Mouse (Mus musculus): ENCODE measurements around the gene P2ry13. TPM values are rescaled to one million over a fixed set of nuclear protein-coding genes. Genes with fewer than 3 reads are reported as not detected.
A peak's percentile ranks its signal among the peaks of the same experiment; 100 is the strongest.

The P2ry13 gene
- 1 to 10 TPM in 1 of 2 experiments, under 1 TPM in 1; 0.60 to 1.1 TPM for total RNA-seq (2021)
- long read RNA-seq, experiment 1 = 0 reads
- long read RNA-seq, experiment 2 = 0 reads

DNA sequence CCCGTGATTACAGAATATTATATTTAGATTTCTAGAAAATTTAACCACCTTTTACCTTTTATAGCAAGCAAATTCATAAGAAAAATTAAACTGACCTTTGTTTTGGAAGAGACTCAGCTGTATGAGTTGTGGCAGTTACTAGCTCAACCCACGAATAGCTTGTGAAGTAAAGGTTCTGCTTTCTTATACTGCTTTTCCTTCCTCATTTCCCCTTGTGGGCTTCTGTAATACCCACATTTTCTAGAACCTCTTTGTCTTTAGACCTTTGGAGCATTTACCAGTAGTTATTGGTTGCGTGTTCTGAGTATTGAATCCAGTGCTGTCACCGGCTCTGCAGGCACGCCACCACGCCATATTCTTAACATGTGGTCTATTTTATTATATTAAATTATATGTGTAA is at the start of gene P2ry13:
TSS of gene P2ry13 (minus strand) at position 156 of the 400 bp plus-strand sequence.
- no peak for DNase-seq

DNA sequence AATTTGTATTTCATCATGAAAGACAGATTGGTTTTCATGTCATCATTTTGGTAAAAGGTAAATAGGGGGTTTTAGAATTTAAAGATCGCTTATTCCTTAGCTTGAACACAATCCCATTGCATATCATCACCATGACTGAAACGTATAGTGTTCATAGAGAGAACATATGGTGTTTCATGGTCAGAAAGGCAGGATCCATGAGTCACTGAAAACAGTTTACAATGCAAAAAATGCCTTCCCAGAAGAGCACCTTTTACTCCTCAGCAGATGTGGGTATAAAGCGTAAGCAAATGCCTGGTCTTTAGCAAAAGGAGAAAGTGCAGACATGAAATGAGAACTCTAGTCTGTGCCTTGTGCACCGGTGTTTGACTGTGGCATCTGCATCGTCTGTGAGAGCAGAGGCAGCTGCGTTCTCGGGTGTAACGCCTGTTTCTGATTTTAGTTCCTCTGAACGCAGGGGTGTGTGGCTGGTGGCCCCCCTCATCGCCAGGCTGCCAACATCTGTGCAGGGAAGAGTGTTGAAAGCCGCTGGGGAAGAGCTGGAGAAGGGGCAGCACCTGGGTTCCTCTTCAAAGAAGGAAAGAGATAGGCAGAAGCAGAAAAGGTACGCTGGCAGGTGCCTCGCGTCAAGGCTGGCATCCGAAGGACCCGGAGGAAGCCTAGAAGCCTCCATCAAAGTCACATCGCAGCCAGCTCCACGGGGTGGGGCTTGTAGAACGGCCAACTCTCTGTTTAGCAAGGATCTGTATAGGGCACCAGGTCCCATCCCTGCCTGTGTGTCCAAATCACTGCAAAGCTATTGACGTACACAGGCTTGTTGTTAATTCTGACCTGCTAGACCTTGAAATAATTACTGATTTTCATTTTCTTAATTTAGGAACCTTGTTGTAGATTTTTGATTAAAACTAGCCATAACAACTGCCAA is 47.3 kb upstream of the P2ry13 start:
- DNase-seq = no peak

DNA sequence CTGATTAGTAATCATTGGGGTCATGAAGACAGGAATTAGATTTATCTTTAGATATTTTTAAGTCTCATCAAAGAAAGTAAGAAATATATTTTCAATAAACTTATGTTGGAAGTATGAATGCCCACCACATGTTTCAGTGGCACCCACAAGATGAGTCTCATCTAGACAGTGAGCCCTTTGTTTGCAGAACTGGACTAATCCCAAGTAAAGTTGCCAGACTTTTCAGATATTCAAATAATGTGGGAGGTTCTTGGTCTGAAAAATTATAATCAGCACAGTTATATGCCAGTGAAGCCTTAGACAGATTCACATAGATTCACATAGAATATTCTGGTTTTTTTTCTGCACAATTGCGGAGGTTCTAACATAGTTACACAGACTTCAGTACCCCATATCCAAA is 39.8 kb upstream of the P2ry13 start:
- no peak for DNase-seq

DNA sequence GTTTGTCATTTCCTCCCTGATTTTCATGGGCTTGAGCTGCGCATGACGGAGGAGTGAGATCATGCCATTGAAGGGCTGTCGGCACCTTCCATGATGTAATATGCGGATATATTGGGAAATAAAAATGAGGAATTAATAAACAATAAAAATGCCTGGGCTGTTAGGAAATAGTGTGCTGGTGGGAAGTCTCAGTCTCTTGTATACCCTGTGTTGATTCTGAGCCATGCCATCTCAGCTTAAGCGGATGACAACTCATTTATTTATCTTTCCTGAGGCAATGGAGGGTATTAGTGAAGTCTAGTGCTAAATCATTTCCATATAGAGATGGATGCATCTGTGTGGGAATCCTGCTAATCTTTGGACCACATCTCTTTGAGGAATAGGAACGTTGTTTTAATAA is 37.3 kb upstream of the P2ry13 start:
- no peak for DNase-seq

DNA sequence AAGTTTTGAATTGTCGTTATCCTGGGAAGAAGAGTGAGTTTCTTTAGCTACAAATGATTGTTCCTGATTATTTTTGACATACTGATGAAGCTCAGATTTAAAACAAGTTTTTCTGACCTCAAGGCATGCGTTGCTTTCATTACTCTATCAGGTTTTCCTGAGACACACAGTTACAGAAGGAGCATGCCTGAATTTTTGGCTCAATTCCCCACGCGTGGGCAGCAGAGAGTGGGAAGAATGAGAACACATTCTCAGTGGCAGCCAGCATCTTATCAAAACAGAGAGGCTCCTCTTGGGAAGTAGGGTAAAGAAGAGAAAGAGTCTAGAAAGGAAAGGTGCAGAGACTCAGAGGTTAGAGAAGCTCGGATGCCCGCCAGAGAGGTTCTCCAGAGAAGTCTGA is 32.7 kb upstream of the P2ry13 start:
- peak; percentile 32 to 54 for DNase-seq

DNA sequence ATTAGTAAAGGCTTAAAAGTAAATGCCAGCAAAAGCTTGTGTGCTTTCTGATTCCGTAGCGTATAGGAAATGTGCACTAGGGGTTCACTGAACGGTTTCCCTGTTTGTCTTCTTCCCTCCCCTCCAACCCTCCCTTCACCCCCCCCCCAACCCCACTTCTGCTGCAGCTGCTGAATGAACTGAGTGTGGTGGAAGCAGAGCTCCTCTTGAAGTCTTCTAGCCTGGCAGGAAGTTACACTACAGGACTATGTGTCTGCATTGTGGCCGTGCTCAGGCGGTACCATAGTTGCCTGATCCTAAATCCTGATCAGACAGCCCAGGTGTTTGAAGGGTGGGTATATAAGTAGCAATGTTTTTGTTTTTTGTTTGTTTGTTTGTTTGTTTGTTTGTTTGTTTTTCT is 24.2 kb upstream of the P2ry13 start:
- DNase-seq = no peak

DNA sequence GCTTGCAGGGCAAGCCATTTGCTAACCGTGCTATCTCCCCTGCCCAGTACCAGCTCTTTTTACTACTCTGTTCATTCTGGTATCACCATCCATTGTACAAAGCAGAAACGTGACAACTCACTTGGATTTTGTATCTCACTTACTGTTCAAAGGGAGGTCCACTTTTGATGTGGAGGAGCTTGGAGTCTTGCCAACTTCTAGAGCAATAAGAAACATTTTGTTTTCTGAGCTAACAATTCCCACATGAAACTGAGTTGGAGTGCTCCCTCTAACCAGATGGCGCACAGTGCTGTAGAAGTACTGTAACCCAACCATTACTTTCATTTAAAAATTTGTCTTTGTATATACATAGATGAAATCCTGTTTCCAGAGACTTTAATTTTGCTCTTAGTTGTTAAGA is 20.2 kb upstream of the P2ry13 start:
- no peak for DNase-seq

DNA sequence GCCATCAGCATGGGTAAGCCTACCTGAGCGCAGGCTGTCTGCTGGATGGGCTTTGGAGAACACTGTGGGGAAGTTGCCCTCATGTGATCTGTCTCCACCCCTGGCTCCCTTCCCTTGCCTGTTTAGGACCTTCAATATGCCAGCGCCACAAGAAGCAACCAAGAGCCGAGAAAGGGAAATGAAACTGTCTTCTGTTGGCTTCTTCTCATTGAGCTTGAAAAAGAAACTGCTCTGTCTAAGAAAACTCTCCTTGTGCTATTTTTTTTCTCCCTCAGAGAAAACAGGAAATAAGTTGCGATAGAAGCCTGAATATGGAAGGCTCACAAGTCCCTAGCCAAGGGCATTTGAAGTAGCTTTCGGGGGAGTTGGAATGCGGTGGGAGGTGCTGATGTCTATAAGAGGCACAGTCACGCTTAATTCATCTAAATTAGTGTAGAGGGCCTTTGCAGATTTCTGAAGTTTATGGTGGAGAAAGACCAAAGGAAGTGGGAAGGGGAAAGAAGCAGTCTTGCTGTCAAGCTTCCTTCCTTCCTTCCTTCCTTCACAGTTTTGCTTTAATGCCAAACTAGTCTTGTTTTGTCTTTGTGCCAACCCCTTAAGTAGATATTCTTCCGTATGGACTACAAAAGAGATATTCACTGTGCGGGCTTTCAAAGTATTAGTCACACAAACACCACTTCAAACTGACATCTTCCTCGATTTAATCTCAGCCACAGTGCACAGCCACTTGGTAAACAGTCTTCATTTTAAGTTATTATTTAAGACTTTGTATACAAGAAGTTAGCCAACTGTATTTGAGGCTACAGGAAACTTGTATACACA is 18.3 kb upstream of the P2ry13 start:
- DNase-seq = peak; percentile 67 to 79

DNA sequence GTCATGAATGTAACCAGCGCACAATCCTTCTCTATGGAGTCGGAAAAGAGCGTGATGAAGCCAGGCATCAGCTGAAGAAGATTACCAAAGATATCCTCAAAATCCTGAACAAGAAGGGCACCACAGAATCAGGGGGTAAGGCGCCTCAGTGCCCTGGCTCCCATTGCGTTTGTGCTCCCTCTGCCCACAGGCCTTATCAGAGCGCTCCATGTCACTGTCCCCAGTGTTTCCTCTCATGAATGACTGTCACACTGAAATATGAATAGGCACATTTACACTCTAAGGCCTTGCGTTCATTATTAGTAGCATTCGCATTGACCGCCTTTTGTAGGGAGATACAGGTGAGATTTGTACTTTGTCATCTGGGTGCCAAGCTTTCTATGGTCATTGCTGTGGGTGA is 17.0 kb upstream of the P2ry13 start:
- DNase-seq = no peak

DNA sequence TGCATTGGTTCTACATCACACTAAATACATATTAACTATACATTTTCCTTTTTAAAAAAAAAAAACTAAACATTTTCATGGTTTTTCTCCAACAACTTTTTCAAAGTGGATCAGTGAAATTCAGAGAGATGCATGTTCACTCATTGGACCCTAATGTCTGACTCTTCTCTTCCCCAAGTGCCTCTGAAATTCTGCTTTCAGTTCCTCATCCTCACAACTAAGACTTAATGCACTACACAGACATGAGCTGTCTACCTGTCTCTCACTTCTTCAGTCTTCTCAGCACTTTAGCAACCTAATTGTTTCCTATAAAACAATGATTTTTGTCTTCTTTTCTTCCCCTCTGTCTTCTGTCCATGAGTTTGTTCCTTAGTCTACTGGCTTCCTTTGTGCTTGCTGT is 14.7 kb upstream of the P2ry13 start:
- DNase-seq = no peak

DNA sequence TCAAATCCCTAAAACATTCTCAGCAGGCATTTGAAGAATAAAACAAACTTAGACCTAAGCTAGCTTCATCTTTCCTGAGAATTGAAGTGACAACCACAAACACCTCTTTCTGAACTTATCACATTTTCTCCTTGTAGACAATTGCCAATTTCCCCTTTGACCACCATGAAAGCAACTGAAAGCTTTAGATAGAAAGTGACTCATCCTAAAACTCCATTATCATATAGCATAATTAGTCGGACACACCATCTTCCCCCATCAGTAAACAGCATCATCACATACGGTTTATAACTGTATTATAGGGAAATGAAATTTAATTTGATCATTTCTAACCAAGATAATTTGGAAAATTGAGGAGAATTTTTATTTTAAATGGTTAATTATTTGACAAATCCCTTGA is 11.6 kb upstream of the P2ry13 start:
- DNase-seq = no peak

DNA sequence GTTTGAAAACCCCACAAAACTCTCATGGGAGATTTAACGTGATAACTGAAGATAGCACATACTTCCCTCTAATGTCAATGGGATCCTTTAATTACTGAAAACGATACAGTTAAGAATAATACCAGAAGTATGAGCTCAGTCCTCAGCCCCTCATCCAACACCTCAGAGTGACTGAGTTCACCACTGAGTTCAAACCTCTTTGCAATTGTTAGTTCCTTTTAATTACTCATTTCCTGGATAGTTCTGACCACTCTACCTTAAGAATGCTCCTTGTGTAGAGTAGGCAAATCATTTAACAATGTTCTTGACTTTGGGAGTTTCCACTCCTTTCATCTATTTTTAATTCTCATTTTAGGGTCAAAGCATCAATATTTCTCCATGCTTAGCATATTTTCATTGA is 8.6 kb upstream of the P2ry13 start:
- DNase-seq = no peak

DNA sequence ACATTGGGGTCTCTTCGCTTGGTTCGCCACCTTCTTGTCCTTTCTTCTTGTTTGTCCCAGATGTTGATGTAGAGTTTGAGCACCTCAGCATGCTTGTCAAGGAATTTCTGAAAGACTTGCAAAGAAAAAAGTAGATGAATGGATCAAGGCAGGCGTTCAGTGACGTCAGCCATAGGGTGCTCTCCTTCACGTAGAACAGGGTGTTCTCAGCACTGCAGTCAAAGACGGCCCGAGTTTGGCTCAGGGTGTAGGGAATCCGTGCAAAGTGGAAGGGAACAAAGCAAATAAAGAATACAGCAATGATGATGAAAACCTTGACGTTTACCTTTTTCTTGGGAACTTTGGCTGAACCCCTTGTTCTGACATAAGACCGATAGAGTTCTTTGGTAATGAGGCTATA is 6.5 kb upstream of the P2ry13 start:
- DNase-seq = no peak

DNA sequence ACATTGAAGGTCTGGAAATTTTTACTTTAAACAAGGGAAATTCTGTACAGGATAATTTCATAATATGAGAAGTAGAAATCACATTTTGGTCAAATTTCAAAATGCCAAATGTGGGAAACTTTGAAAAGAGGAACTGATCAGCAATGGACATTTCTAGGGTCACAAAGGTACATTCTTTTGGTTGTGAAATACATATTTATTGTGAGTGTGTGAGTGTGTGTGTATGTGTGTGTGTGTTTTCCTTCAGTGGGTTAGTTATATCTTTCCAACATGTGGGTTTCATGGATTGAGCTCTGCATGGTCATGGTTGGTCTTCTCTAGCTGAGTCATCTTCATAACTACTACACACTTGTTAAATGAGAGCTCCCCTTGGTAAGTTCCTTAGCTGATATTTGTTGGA is 1.7 kb upstream of the P2ry13 start:
- no peak for DNase-seq

DNA sequence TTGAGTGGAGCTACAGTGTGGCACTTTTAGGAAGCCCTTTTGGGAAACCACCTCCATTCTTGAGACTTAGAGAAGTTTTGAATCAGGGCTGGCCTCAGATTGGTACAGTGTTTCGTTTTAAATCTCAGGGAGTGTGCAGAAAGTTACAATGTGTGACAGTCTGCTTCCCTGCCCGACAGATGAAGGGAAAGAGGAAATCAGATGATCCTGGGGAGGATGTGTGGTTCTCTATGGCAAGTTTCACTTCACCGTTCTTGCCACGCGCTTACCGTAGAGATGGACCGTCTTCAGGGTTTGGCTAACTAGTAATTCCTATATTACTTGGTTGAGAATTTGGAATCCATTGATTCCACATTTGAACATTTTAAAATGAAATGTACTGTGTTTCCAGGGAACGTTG is 1.1 kb upstream of the P2ry13 start:
- peak in 1 of 2 experiments; percentile 55 for DNase-seq

DNA sequence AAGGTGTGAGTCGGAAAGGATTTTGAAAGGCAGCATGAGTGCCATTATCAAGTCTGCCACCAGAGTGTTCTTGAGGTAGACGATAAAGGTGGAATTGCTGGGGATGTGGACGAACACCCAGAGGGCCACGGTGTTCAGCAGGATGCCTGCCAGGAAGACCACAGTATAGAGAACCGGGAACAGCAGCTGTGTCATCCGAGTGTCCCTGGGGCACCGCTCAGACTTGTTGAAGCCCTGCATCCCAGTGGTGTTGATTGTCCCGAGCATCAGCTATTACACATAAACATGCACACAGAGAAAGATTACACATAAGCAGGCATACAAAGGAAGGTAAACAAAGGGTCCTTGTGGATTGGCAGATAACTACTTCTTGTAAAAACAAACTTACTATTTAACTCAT is 593 bp downstream of the P2ry13 start:
- DNase-seq = no peak

DNA sequence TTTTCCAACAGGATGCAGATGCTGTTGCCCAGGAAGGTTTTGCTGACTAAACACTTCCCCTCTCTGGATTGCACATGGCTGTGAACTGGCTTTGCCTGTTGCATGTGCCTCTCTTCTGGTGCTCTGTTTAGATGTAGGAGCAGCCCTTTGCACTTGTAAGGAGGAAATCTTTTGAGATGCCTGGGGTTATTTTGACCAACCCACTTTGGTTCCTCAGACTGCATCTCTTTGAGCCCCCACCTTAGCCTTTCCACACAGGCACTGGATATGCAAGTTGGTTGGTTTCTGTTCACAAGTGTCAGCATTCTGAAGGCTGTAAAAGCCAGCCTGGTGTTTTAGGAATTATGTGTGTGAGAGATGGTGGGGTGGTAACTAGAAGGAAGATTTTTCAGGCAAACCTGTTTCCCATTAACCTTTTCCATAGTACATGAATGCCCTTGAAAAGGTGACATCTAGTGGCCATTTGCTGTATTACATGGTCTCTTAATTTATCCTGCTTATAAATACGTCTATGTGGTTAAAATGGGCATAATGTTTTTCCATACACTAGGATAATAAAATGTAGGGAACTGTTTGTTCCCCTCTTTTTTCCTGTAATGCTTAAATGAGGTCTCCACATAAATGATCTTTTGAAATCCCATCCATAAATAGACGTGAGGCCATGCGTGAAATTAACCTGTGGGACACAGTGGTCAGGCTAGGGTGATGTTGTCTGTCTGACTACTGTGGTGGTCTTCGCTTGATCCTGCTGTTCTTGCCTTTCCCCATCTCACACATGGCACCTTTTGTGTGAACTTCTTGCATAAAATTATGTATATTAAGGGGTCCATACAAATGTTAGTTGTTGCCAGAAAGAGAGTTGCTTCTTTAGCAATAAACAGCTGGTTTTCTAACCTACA is 1.8 kb downstream of the P2ry13 start:
- DNase-seq = peak; percentile 49 to 83

DNA sequence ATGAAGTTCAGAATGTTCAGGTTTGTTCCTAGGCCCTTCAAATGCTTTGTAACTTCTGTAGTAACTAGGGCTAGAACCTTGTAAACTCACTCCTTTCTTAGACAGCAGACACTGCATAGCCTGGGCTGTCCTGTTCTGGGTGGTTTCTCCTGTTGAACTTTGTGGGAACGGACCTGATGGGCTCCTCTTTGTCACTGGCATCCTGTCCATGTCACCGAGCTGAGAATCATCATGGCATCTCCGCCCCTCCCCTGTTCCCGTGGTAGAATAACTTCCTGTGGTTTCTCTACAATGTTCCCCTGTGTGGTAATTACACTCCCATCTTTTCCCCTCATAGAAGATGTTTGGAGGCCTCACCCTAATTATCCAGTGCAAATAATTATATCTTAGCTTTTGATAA is 4.7 kb downstream of the P2ry13 start:
- DNase-seq = no peak

DNA sequence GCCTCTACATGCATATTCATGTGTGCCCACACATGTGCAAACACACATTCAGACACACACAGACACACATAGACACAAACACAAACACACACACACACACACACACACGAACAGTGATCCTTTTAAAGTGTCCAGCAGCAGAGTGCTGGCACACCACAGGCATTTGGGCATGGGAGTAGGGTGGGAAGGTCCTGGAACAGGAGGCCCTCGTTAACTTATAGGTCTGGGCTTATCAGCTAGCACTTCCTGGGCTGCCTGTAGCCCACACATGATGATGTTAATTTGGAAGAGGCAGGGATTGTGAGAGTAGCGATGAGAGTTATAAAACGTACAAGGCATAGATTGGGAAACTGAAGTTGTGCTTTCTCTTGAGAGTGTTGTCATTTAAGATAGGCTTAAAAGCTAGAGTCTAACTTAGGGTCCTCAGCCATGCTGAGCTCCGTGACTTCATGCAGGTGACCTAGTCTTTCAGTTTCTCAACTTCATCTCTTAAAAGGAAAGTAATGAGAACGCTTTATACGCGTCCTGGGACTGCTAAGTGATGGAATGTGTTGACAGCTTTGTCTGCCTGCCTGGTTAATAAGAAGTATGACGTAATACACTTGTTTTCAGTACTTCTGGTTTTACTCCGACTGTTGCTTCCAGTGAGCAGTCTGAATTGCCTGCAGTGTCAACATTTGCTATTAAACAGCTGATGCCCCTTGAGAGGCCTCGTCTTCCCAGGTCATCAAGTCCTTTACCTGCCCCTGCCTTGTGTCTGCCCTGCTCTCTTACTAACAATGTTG is 5.8 kb downstream of the P2ry13 start:
- no peak for DNase-seq

DNA sequence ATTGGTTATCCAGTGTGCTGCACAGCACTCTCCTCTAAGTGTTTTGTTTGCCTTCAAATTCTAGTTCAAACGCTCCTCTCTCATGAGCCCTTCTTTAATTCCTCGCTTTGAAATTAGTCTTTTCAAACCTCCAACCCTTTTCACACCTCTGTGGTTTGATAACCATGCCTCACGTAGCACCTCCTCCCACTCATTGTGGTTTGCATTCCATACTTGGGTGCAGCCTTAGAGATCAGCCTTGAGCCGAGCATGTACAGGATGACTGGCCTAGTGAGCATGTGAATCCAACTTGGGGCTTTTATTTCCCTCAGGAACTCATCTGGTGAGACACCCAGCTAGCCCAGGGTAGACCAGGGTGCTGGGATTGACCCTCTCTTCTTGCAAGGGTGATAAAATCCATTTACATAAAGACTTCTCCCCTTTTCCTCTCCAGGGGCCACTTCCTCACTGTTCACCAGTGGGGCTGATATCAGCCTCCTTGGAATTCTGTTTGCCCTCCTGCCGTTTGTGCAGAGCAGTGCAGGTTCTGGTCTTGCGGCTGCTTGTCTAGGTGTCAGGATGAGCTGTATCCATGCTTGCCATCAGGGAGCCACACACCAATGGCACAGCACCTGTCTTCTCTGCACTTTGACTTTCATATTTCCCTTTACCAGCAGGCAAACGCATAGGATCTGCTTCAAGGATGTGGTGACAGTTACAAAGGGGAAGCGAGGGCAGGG is 6.7 kb downstream of the P2ry13 start:
- no peak for DNase-seq

Measured in heart, adult 18-20 months (tissue).